Mouse (Mus musculus) cerebellum, adult 2 months (tissue): ENCODE measurements around the gene Mrrf.

ENCODE experiments used
- CTCF ChIP-seq: fragments of 200-500 bp; IDR thresholded peaks from 2 replicates; pipeline ENCODE4 v1.5.1; 2011; ENCODE audit warnings: low read depth, mild to moderate bottlenecking, control low read depth, low read length, moderate library complexity, borderline replicate concordance; ENCODE audit not compliant: insufficient read depth
- POLR2A ChIP-seq: fragments of 200-500 bp; IDR thresholded peaks from 2 replicates; pipeline ENCODE4 v1.6.1; 2011; ENCODE audit warnings: low read length, control low read depth, borderline replicate concordance; ENCODE audit not compliant: insufficient read depth

DNA sequence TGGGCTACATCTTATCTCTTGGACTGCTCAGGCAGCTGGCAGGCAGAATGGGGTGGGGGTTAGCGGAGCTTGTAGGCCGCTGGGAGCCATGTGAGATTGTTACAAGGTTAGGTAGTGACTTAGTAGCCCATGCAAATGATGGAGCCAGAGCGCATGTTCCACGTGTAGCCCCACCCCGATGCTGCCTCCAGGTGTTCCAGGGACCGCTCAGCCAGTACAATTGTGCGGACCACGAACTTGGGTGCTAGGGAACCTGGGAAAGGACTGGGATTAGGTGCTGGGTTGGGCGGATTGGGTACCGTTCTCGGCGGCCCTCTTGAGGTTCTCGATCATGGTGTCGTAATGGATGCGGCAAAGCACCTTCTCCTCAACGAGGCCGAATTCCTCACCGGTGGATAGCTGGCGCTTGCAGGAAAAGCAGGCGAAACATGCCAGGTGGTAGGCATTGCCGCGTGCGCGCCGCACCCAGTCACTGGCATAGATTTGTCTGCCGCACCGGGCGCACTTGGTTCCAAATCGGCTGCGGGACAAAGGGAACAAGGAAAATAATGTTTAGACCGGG is 42.2 kb upstream of the Mrrf start:
- TF ChIP-seq CTCF (no peak), POLR2A (no peak)
